Mouse (Mus musculus) kidney, adult 18-20 months (tissue): ENCODE data around the gene Gpatch8.

ENCODE experiments used
- DNase-seq: peaks from one replicate; pipeline ENCODE4 v3.0.0; 2021

Gpatch8 gene

DNA sequence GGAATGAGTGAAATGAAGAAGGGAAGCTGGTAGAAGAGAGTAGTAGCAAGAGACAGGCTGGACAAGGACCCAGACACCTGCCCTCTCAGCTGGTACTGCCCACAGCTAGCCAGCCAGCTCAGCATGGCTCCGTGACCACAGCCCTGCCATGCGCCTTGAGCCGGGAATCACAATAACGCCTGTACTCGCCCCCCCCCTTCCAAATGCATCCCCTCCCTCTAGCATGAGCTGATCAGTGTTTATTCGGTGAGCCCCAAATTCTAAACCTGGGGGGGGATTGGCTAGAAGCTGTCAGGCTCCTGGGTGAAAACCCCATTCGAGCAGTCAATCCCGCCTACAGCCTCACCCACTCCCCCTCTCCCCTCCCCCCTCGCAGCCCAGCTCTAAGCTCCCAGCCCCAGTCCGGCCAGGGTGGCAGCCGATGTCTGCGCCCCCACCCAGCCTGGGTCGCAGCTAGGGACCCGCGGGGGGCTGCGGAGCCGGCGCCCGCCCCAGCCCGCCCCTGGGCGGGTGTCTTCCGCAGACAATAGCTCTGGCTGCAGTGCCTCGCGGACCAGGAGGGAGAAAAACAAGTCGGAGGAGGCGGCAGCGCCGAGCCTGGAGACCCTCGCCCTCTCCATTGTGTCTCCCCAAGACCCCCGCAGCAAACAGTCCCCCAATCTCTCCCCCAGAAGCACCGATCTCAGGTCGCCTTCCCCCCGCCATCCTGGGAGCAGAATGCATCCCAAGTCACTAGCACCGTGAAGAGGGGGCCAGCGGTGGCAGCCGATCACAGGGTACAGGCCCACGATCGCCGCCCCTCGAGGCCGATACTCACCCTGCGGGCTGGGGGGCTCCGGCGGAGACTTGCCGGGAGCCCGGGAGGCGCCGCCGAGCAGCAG, 109.4 kb downstream of the Gpatch8 start:
- DNase-seq = peak; percentile 28

DNA sequence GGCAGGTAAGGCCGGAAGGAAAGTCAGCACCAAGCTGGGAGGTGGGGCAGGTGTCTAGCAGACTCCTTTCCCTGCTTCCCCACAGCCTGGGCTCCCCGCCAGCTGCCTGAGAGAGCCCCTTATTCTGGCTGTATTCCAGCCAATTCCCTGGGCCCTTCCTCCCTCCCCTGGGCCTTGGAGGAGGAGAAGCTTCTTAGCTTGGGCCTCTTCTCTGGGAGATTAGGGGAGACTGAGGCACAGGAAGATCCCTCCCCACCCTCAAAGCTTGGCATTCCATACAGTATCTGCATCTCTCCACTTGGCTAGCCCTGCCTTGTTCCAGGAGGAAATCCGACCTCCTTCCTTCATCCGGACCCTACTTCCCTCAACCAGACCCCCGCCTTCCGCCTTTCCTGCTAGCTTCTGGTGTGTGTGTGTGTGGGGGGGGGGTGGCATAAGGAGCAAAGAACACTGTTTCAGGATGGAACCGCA, 110.3 kb downstream of the Gpatch8 start:
- peak; percentile 31 for DNase-seq

DNA sequence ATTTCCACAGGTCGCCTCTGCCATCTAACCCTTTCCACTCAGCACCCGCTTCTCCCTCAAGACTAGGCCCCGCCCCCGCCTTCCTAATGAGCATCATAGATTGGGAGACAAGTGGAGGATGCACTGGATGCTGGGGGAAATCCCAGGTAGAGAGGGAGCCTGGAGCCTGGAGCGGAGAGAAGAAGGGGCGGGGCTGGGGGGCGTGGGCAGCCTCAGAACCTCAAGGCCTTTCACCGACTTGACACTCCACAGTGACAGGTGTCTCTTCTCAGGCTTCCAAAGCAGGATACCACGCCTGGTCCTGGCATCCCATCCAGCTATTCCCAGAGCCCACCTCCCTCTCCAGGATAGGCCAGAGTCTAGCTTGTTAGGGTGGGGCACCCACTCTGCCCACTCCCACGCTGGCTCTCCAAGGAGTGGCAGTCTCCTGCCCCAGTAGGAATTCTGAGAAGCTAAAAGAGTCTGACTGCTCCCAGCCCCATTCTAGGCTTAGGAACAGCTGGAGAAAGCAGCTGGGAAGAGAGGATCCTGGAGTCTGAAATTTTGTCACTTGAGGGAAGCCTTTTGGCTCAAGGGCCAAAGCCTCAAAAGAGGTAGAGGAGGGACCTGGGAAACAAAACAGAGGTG, 110.8 kb downstream of the Gpatch8 start:
- no peak for DNase-seq

DNA sequence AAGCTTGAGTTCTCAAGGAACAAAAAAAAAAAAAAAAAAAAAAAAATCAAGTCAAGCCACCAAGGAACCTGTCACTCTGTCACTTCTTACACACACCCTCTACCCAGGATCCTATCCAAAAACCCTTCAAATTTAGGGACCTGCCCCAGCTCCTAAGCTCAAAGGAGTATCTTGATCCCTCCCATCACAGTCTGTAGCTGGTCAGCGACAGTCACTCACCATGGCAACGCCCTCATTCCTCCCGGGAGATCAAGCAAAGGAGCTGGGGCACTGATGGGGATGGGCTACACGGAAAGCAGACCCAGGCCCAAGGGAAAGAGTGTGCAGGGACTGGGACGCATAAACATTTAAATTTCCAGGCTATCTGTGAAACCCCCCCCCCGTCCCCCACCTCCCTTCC, 111.4 kb downstream of the Gpatch8 start:
- DNase-seq = no peak

DNA sequence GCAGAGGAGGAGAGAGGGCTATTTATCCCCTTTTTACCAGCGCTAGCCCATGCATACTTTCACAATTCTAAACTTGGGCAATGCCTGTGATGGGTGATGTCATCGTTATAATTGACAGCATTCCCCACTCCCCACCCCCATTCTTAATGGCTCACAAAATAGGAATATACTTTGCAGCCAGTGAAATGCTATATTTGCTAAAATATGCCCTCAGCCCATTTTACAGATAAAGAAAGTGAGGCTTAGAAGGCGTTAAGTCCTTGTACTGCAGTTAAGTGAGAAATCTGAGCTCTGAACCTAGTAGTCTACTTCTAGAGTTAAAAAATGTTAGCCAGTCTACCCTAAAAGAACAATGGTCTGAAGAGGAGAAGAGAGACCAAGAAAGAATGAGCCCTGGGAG, 111.9 kb downstream of the Gpatch8 start:
- no peak for DNase-seq

DNA sequence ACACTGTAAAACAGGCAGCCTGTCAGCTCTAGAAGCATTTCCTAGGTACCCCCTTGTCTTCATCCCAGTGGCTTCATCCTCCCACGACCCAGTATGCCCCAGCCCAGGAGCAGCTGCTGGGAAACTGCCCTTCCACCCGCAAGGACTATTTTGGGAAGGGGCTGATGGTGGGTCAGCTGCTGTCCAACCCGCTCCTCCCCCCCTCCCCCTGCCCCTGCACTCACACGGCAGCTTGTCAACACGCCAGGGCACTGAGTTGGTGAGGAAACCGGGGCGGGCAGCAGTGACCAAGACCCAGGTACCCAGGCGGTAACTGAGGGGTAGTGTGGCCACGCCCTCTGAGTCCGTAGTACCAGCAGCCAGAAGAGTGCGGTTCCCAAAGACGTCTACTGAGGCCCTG, 112.5 kb downstream of the Gpatch8 start:
- no peak for DNase-seq

- DNase-seq = no peak
Measured at GRCm38 (mm10) chr11:102442089-102442488, 114.1 kb downstream of the Gpatch8 start.

- DNase-seq = no peak
Measured at GRCm38 (mm10) chr11:102441434-102441833, 114.8 kb downstream of the Gpatch8 start.

- DNase-seq = no peak
Measured at GRCm38 (mm10) chr11:102440255-102440654, 115.9 kb downstream of the Gpatch8 start.

DNA sequence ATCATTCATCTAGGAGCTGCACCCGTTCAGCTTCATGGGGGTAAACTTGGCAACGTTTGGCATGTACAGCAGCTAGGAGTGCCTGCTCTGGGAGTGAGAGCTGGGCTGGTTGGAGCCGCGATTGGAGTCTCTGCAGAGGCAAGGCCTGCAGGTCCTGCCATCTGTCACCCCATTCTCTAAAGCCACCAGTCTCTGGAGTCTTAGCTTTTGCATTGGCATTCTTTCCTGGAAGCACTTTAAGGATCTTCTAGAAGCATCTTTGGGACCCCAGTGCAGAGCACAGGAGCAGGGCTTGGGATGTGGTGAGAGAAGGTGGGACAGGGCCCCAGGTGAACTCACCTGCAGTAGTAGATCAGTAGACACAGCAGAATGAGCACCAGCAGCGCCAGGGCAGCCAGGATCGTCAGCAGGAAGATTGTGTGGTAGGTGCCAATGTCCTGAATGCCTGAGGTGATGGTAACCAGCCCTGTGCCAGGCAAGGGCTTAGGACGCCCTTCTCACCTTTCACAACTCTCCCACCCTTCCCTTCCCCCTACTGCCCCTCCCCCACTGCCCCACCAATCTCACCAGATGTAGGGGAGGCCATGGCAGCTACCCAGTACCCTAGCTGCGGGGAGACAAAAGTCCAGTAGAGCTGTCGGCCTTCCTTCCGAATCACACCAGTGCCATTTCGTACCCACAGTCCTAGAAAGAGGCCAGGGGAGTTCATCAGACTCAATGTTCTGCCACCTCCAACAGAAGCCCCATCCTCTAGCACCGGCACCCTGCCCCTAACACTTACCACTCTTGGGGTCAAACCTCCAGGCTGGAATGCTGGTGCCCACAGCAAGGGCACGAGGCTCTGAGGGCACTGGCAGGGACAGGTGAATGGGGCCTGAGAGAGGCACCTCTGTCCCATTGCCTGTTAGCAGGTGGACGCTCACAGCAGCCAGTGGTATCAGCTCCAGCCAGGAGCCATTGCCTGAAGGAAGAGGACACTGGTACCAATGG, 116.8 kb downstream of the Gpatch8 start:
- no peak for DNase-seq

GRCm38 (mm10) chr11:102438212-102439092, 117.7 kb downstream of the Gpatch8 start:
- DNase-seq = peak; percentile 83

DNA sequence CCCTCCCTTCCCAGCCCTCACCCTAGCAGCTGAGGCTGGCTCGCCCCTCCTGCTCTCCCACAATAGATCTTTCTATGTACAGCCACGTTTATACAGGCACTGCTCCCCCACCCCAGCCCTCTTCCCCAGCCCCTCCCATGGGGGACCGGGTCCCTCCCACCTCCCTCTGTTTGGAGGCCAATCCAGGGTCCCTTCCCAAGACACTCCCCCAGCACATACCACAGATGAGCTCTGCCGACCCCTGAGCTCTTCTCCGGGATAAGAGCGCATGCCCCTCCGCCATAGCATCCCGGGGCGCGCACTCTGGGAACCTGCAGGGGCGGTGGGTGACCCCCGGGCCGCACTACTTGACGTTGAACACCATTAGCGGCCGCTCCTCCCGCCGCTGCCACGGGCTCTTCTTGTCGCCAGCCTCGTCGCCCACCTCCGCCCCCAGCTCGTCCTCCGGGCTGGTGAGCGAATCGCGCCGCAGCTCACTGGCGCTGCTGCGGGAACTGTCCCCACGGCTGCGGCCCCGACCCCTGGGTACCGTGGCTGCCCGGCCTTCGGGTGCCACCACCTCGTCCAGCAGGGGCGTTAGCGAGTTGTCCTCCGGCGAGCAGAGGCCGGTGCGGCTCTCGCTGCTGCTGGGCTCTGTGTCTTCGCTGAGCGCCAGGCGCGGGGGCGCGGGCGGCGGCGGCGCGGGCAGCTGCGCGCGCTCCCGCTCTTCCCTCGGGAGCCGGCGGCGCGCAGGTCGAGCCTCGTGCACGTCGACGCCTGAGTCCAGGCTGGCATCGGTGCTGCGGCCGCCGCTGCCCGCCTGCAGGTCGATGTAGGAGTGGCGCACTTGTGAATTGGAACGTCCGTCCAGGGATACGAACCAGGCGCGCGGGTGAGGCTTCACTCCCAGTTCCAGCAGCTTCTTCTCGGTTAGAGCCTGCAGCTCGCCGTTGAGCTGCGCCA, 118.8 kb downstream of the Gpatch8 start:
- DNase-seq = peak; percentile 64

- no peak for DNase-seq
Measured at GRCm38 (mm10) chr11:102436471-102436790, 119.8 kb downstream of the Gpatch8 start.

- peak; percentile 54 for DNase-seq
Measured at GRCm38 (mm10) chr11:102435754-102436470, 120.3 kb downstream of the Gpatch8 start.

DNA sequence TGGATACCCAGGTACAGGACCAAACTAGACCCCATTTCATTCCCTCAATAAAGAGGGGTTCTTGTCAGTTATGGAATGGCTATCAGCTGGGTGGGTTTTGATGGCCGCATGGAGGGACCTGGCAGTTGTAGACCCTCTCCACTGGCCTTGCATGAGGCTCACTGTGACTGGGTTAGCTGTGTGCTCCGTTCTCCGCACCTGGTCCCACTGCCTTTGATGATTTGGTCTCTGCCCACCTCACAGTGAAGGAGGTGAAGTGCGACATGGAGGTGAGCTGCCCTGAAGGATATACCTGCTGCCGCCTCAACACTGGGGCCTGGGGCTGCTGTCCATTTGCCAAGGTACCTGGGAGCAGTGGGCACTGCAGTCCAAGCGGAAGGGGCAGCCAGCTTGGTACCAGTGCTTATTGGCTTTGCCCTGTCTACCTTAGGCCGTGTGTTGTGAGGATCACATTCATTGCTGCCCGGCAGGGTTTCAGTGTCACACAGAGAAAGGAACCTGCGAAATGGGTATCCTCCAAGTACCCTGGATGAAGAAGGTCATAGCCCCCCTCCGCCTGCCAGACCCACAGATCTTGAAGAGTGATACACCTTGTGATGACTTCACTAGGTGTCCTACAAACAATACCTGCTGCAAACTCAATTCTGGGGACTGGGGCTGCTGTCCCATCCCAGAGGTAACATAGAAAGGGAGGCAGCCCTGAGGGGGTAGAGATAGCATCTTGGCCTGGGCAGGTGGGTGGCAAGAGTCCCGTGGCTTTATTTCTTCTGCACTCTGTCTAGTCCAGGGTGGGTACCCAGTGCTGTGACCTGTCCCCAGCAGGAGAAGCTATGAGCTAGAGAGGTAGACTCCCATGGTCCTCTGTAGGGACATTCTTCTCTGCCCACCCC, 121.1 kb downstream of the Gpatch8 start:
- no peak for DNase-seq

GRCm38 (mm10) chr11:102434406-102434805, 121.8 kb downstream of the Gpatch8 start:
- DNase-seq = peak; percentile 87

DNA sequence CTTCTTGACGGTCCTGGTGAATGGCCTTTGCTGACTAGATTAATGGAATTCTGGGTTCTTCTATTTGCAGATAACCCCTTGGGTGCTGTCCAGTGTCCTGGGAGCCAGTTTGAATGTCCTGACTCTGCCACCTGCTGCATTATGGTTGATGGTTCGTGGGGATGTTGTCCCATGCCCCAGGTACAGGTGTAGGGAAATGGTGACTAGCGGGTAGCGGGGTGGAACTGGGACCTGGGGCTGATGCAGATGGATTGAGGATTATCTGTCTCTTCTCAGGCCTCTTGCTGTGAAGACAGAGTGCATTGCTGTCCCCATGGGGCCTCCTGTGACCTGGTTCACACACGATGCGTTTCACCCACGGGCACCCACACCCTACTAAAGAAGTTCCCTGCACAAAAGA, 122.3 kb downstream of the Gpatch8 start:
- no peak for DNase-seq

GRCm38 (mm10) chr11:102432896-102433295, 123.3 kb downstream of the Gpatch8 start:
- peak; percentile 66 for DNase-seq
